8 mouse cellular contexts compared by ENCODE assay signal in genomic region chr10:94545259-94546019, GRCm38 (mm10).
DNase-seq lines count a peak whose midpoint lies in the region; ATAC-seq and TF ChIP-seq lines count a peak whose summit lies in the region.

No protein-coding gene starts in this region.

- peak; percentile 81 for DNase-seq in CD4-positive helper T cell, adult 2 months (ENCODE audit: low read depth, low spot score)
- peak; percentile 60 to 88 for DNase-seq in adrenal gland, adult (ENCODE audit: inconsistent age in 2 of 2, low spot score in 1 of 2)
- peak; percentile 67 for DNase-seq in fibroblast of lung, adult 2 months (ENCODE audit: low read depth)
- peak; percentile 52 to 64 for DNase-seq in heart, postnatal 36 days
- DNase-seq in kidney, postnatal 4 days = peak; percentile 68 to 76
- DNase-seq in lung, postnatal 0 days (ENCODE audit: low spot score) = peak; percentile 82
- peak; percentile 68 for DNase-seq in retina, embryonic 14.5 days (ENCODE audit: low spot score)
- no peak for DNase-seq in cerebellum, postnatal 36 days

- intact Hi-C loops in heart, postnatal 36 days (cut with DNase I) = no loop called here

- TF ChIP-seq EP300 in lung, postnatal 0 days (IDR thresholded peaks at IDR 0.05) = peak; percentile 41; the same call in 1 of the 2 replicates

- H3K4me1 ChIP-seq in lung, postnatal 0 days (ENCODE audit: insufficient read depth, low read depth, low read length) = no peaks in the 10 kb centered on the region; the same call in 1 of the 2 replicates

- peak; percentile 80 for ATAC-seq in lung, postnatal 0 days

- peak overlapping the region; percentile 55 for H3K4me2 ChIP-seq in lung, postnatal 0 days (replicated peaks; ENCODE audit: low read depth, low read length)

- no peaks in the 10 kb centered on the region for H3K36me3 ChIP-seq in lung, postnatal 0 days (ENCODE audit: insufficient read depth, low read length)

- peak overlapping the region; percentile 24 for H3K9ac ChIP-seq in lung, postnatal 0 days (replicated peaks; ENCODE audit: low read depth)

- peak; percentile 19; the same call in 1 of the 2 replicates for TF ChIP-seq CTCF in lung, postnatal 0 days (IDR thresholded peaks at IDR 0.05)

- H3K4me3 ChIP-seq in lung, postnatal 0 days (ENCODE audit: low read depth, low read length) = peak overlapping the region; percentile 34

- H3K27me3 ChIP-seq in lung, postnatal 0 days (replicated peaks; ENCODE audit: insufficient read depth, low read length) = no peaks in the 10 kb centered on the region

- peaks cover 3% of the 10 kb centered on the region; the same call in 1 of the 2 replicates for H3K9me3 ChIP-seq in lung, postnatal 0 days (ENCODE audit: low read length)

- peak overlapping the region; percentile 76 for H3K27ac ChIP-seq in lung, postnatal 0 days (ENCODE audit: low read length)

- 15% methylated on average over 21 of the region's 21 CpGs for WGBS in lung, postnatal 0 days

Comparison
In these comparisons a context has a peak if more than half of its experiments do, and no peak if none do; other contexts are left out.
1. DNase-seq: peak in CD4-positive helper T cell, adult 2 months (single experiment), adrenal gland, adult (2 of 2), fibroblast of lung, adult 2 months (single experiment), heart, postnatal 36 days (2 of 2), kidney, postnatal 4 days (2 of 2), lung, postnatal 0 days (single experiment) and retina, embryonic 14.5 days (single experiment); none in cerebellum, postnatal 36 days (0 of 2).